ENCODE assay signal across 8 mouse cellular contexts in the genomic region with DNA sequence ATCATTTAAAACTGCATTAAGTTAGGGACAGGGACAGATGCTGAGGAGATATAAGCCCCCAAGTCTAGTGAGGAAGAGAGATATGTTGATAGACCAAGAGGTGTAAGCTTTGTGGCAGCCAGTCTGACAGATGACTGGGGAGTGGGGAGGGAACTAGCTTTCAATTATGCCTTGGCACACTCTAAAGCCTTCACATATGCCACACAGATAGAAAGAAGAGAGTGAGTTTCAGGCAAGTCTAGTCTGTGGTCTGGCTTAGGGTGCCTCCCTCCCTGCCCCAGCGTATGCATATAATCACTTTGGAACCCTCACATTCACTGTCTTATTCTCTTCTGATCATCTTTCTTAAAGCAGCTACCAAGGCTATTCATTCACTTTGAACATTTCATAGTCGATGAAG. TPM values are rescaled to one million over a fixed set of nuclear protein-coding genes. Genes with fewer than 3 reads are reported as not detected.
DNase-seq lines count a peak whose midpoint lies in the region; ATAC-seq lines count a peak whose summit lies in the region.

No protein-coding gene starts in this region.

- peak overlapping the region; percentile 76 for H3K4me2 ChIP-seq in kidney, embryonic 15.5 days
- H3K4me2 ChIP-seq in hindbrain, embryonic 16.5 days (ENCODE audit: low read length) = peak overlapping the region; percentile 80
- H3K4me2 ChIP-seq in midbrain, embryonic 15.5 days = peak overlapping the region; percentile 67

- 15% methylated on average over 2 of the region's 2 CpGs for WGBS in kidney, embryonic 15.5 days
- 19% methylated on average over 2 of the region's 2 CpGs for WGBS in embryonic facial prominence, embryonic 10.5 days
- 13% methylated on average over 2 of the region's 2 CpGs for WGBS in hindbrain, embryonic 16.5 days
- WGBS in midbrain, embryonic 15.5 days = 8% methylated on average over 2 of the region's 2 CpGs

- no peak for DNase-seq in kidney, postnatal 14 days
- no peak for DNase-seq in embryonic facial prominence, embryonic 10.5 days (ENCODE audit: low spot score)
- no peak for DNase-seq in thymus, postnatal 4 days
- DNase-seq in lung, postnatal 25 days (ENCODE audit: low spot score) = no peak
- DNase-seq in urinary bladder, postnatal 14 days (ENCODE audit: low spot score) = no peak

- H3K36me3 ChIP-seq in kidney, embryonic 15.5 days = peaks cover 12% of the 10 kb centered on the region
- H3K36me3 ChIP-seq in embryonic facial prominence, embryonic 10.5 days (replicated peaks) = peaks cover 6% of the 10 kb centered on the region
- peaks cover 3% of the 10 kb centered on the region; the same call in 1 of the 2 replicates for H3K36me3 ChIP-seq in hindbrain, embryonic 16.5 days (ENCODE audit: control insufficient read depth, insufficient read depth, low read length)
- no peaks in the 10 kb centered on the region for H3K36me3 ChIP-seq in midbrain, embryonic 15.5 days (replicated peaks)

- ATAC-seq in kidney, embryonic 15.5 days (replicated peaks; ENCODE audit: low FRiP score) = no peak
- peak; percentile 46; the same call in 1 of the 2 replicates for ATAC-seq in hindbrain, embryonic 16.5 days
- ATAC-seq in midbrain, embryonic 15.5 days (replicated peaks) = 0 out of 2 replicates have a peak, but pooled peaks have one; percentile 35

- H3K27me3 ChIP-seq in kidney, embryonic 15.5 days = no peaks in the 10 kb centered on the region
- no peaks in the 10 kb centered on the region for H3K27me3 ChIP-seq in embryonic facial prominence, embryonic 10.5 days (replicated peaks; ENCODE audit: low read depth, poor library complexity, severe bottlenecking)
- H3K27me3 ChIP-seq in hindbrain, embryonic 16.5 days (replicated peaks; ENCODE audit: control insufficient read depth, insufficient read depth, low read length) = no peaks in the 10 kb centered on the region
- H3K27me3 ChIP-seq in midbrain, embryonic 15.5 days (replicated peaks) = no peaks in the 10 kb centered on the region

- no peak overlapping the region for H3K27ac ChIP-seq in kidney, embryonic 15.5 days
- peak overlapping the region; percentile 5; the same call in 1 of the 2 replicates for H3K27ac ChIP-seq in embryonic facial prominence, embryonic 10.5 days (replicated peaks)
- no peak overlapping the region for H3K27ac ChIP-seq in hindbrain, embryonic 16.5 days (ENCODE audit: low read depth, low read length)
- no peak overlapping the region for H3K27ac ChIP-seq in midbrain, embryonic 15.5 days

- peak overlapping the region; percentile 48 for H3K4me3 ChIP-seq in kidney, embryonic 15.5 days (replicated peaks)
- peak overlapping the region; percentile 55 for H3K4me3 ChIP-seq in embryonic facial prominence, embryonic 10.5 days
- peak overlapping the region; percentile 50 for H3K4me3 ChIP-seq in hindbrain, embryonic 16.5 days (ENCODE audit: low read length)
- peak overlapping the region; percentile 43 for H3K4me3 ChIP-seq in midbrain, embryonic 15.5 days

- H3K4me1 ChIP-seq in kidney, embryonic 15.5 days = no peaks in the 10 kb centered on the region
- peaks cover 8% of the 10 kb centered on the region for H3K4me1 ChIP-seq in embryonic facial prominence, embryonic 10.5 days
- no peaks in the 10 kb centered on the region for H3K4me1 ChIP-seq in hindbrain, embryonic 16.5 days (ENCODE audit: control insufficient read depth, insufficient read depth, low read depth, low read length)
- H3K4me1 ChIP-seq in midbrain, embryonic 15.5 days = 0 out of 2 replicates have a peak, but pooled peaks cover 10% of the 10 kb centered on the region

- H3K9ac ChIP-seq in kidney, embryonic 15.5 days = peak overlapping the region; percentile 32
- peak overlapping the region; percentile 47; the same call in 1 of the 2 replicates for H3K9ac ChIP-seq in hindbrain, embryonic 16.5 days (ENCODE audit: low read depth, low read length)
- peak overlapping the region; percentile 37; the same call in 1 of the 2 replicates for H3K9ac ChIP-seq in midbrain, embryonic 15.5 days

- no peaks in the 10 kb centered on the region for H3K9me3 ChIP-seq in kidney, embryonic 15.5 days (replicated peaks)
- H3K9me3 ChIP-seq in embryonic facial prominence, embryonic 10.5 days = no peaks in the 10 kb centered on the region
- H3K9me3 ChIP-seq in hindbrain, embryonic 16.5 days (ENCODE audit: control insufficient read depth, low read length) = no peaks in the 10 kb centered on the region
- H3K9me3 ChIP-seq in midbrain, embryonic 15.5 days = no peaks in the 10 kb centered on the region

RNA-seq across cellular contexts. Expression of a gene that starts 0.7 kb away (rescaled TPM):
- polyA plus RNA-seq in kidney, embryonic 15.5 days (2015; fragmentation: Nextera tagmentation; extraction: Ambion mirVana) = 0.50 and 0.82 TPM in 2 replicates
- 0.47 and 1.1 TPM in 2 replicates for polyA plus RNA-seq in embryonic facial prominence, embryonic 10.5 days (2016; fragmentation: Nextera tagmentation; extraction: Ambion mirVana)
- 1.2 and 1.9 TPM in 2 replicates for polyA plus RNA-seq in hindbrain, embryonic 16.5 days (2015; fragmentation: Nextera tagmentation; extraction: Ambion mirVana)
- 0.72 and 1.7 TPM in 2 replicates for polyA plus RNA-seq in midbrain, embryonic 15.5 days (2015; fragmentation: Nextera tagmentation; extraction: Ambion mirVana)

RNA-seq across cellular contexts. Expression of a gene that starts 28.6 kb away (rescaled TPM):
- 38.3 and 39.9 TPM in 2 replicates for polyA plus RNA-seq in kidney, embryonic 15.5 days (2015; fragmentation: Nextera tagmentation; extraction: Ambion mirVana)
- polyA plus RNA-seq in embryonic facial prominence, embryonic 10.5 days (2016; fragmentation: Nextera tagmentation; extraction: Ambion mirVana) = 22.7 and 27.0 TPM in 2 replicates
- 20.6 and 20.8 TPM in 2 replicates for polyA plus RNA-seq in hindbrain, embryonic 16.5 days (2015; fragmentation: Nextera tagmentation; extraction: Ambion mirVana)
- 13.1 and 13.5 TPM in 2 replicates for polyA plus RNA-seq in midbrain, embryonic 15.5 days (2015; fragmentation: Nextera tagmentation; extraction: Ambion mirVana)

RNA-seq across cellular contexts. Expression of a gene that starts 45.4 kb away (rescaled TPM):
- polyA plus RNA-seq in kidney, embryonic 15.5 days (2015; fragmentation: Nextera tagmentation; extraction: Ambion mirVana) = 0.63 and 1.0 TPM in 2 replicates
- 0.67 and 1.3 TPM in 2 replicates for polyA plus RNA-seq in embryonic facial prominence, embryonic 10.5 days (2016; fragmentation: Nextera tagmentation; extraction: Ambion mirVana)
- 0.30 and 0.41 TPM in 2 replicates for polyA plus RNA-seq in hindbrain, embryonic 16.5 days (2015; fragmentation: Nextera tagmentation; extraction: Ambion mirVana)
- polyA plus RNA-seq in midbrain, embryonic 15.5 days (2015; fragmentation: Nextera tagmentation; extraction: Ambion mirVana) = 0.39 and 0.40 TPM in 2 replicates

RNA-seq across cellular contexts. Expression of a gene that starts 57.9 kb away (rescaled TPM):
- 96.5 and 97.3 TPM in 2 replicates for polyA plus RNA-seq in kidney, embryonic 15.5 days (2015; fragmentation: Nextera tagmentation; extraction: Ambion mirVana)
- polyA plus RNA-seq in embryonic facial prominence, embryonic 10.5 days (2016; fragmentation: Nextera tagmentation; extraction: Ambion mirVana) = 81.2 and 86.5 TPM in 2 replicates
- 64.7 and 68.0 TPM in 2 replicates for polyA plus RNA-seq in hindbrain, embryonic 16.5 days (2015; fragmentation: Nextera tagmentation; extraction: Ambion mirVana)
- 57.0 and 60.5 TPM in 2 replicates for polyA plus RNA-seq in midbrain, embryonic 15.5 days (2015; fragmentation: Nextera tagmentation; extraction: Ambion mirVana)
